17 mouse cellular contexts compared by ENCODE assay signal in genomic region chr10:25001299-25001698, GRCm38 (mm10).
A peak's percentile ranks its signal among the peaks of the same experiment; 100 is the strongest.
DNase-seq lines count a peak whose midpoint lies in the region; ATAC-seq and TF ChIP-seq lines count a peak whose summit lies in the region.
"Had no signal": no experiment of that assay in that cellular context is flagged by ENCODE, and none has a peak within 500 bp of the region (broad histone marks: within the 10 kb centered on the region; RNA-seq: fewer than 3 reads in every experiment).

No protein-coding gene starts in this region.

- intact Hi-C loops in left cerebral cortex, postnatal 25 days (cut with DNase I): loop anchor here (2.0 to 5.0 kb wide), 3 partner anchors 16 to 216 kb away; no protein-coding TSS in a partner anchor

- no peak for TF ChIP-seq POLR2A in cortical plate, adult 2 months (IDR thresholded peaks at IDR 0.05; ENCODE audit: extremely low read depth, insufficient read depth, low read length)

- peak overlapping the region; percentile 7; the same call in 1 of the 2 replicates for H3K27ac ChIP-seq in cortical plate, adult 2 months (ENCODE audit: insufficient read depth, low read length)
- H3K27ac ChIP-seq: embryonic facial prominence, embryonic 12.5 days; stomach, embryonic 15.5 days had no signal

- no peak for ATAC-seq in erythroblast, adult 5-6 weeks (replicated peaks; ENCODE audit: low FRiP score, poor library complexity, severe bottlenecking)
- ATAC-seq: hindbrain, embryonic 16.5 days had no signal

- TF ChIP-seq CTCF in cortical plate, adult 2 months (IDR thresholded peaks at IDR 0.05; ENCODE audit: extremely low read depth, insufficient read depth, low read length): no peak

- H3K4me3 ChIP-seq in cortical plate, adult 2 months (ENCODE audit: insufficient read depth, low read length): no peak overlapping the region
- H3K4me3 ChIP-seq: embryonic facial prominence, embryonic 12.5 days; stomach, embryonic 15.5 days had no signal

- DNase-seq in brain, adult 2 months (ENCODE audit: low read depth, low spot score): peak; percentile 88
- peak; percentile 25 to 35 for DNase-seq in frontal cortex, postnatal 10 days (ENCODE audit: low spot score in 2 of 2)
- DNase-seq in left cerebral cortex, postnatal 25 days (ENCODE audit: low spot score in 2 of 2): peak; percentile 44 to 95
- no peak for DNase-seq in cerebellum, adult 11-12 months
- no peak for DNase-seq in adipocyte (ENCODE audit: low spot score)
- no peak for DNase-seq in Muller cell, postnatal 12 days (ENCODE audit: inconsistent ontology term)
- DNase-seq: adrenal gland, postnatal 36 days; cerebellum, postnatal 36 days; gastrocnemius, postnatal 25 days; heart, postnatal 10 days; lung, embryonic 14.5 days; thymus, postnatal 4 days had no signal

- no peaks in the 10 kb centered on the region for H3K4me1 ChIP-seq in cortical plate, adult 2 months (ENCODE audit: control insufficient read depth, insufficient read depth, low read length)
- H3K4me1 ChIP-seq: embryonic facial prominence, embryonic 12.5 days; stomach, embryonic 15.5 days had no signal

Comparison
In these comparisons a context has a peak if more than half of its experiments do, and no peak if none do; other contexts are left out.
1. DNase-seq: peak in brain, adult 2 months (single experiment), frontal cortex, postnatal 10 days (2 of 2) and left cerebral cortex, postnatal 25 days (2 of 2); none in cerebellum, adult 11-12 months (single experiment), adipocyte (single experiment) and Muller cell, postnatal 12 days (single experiment).